Mouse (Mus musculus) lung, embryonic 16.5 days (tissue): ENCODE measurements around the gene Tuba1a. TPM values are rescaled to one million over a fixed set of nuclear protein-coding genes. Genes with fewer than 3 reads are reported as not detected.
"Not testable (repeated sequence)": the region's sequence is repeated elsewhere in the genome, so short reads cannot be mapped to it uniquely, and the experiment has no call there.

ENCODE experiments used
- ATAC-seq: fragments of 200-750 bp; cut with Nextera tagmentation; 2 replicates; pipeline ENCODE4 v1.8.0; 2017; ENCODE audit warnings: low read depth, mild to moderate bottlenecking, moderate library complexity
- H3K27ac ChIP-seq: fragments of 300-500 bp; sonication (generic); 2 replicates; pipeline ENCODE4 v1.5.1; 2014; ENCODE audit warnings: mild to moderate bottlenecking, control low read depth, low read length
- H3K27me3 ChIP-seq: fragments of 300-500 bp; sonication (generic); 2 replicates; pipeline ENCODE4 v1.6.1; 2014; ENCODE audit warnings: low read depth, low read length, mixed read lengths; ENCODE audit not compliant: control insufficient read depth, insufficient read depth
- H3K36me3 ChIP-seq: fragments of 300-500 bp; sonication (generic); 2 replicates; pipeline ENCODE4 v1.6.1; 2014; ENCODE audit warnings: low read length; ENCODE audit not compliant: control insufficient read depth, insufficient read depth
- H3K4me1 ChIP-seq: fragments of 300-500 bp; sonication (generic); replicated peaks from 2 replicates; pipeline ENCODE4 v1.6.1; 2014; ENCODE audit warnings: low read length, mixed read lengths; ENCODE audit not compliant: control insufficient read depth, insufficient read depth
- H3K4me2 ChIP-seq: fragments of 300-500 bp; sonication (generic); 2 replicates; pipeline ENCODE4 v1.6.1; 2014; ENCODE audit warnings: low read depth, low read length, control low read depth
- H3K4me3 ChIP-seq: fragments of 300-500 bp; sonication (generic); 2 replicates; pipeline ENCODE4 v1.5.1; 2014; ENCODE audit warnings: mild to moderate bottlenecking, low read length, control low read depth
- H3K9ac ChIP-seq: fragments of 300-500 bp; sonication (generic); 2 replicates; pipeline ENCODE4 v1.6.1; 2014; ENCODE audit warnings: low read length, control low read depth
- H3K9me3 ChIP-seq: fragments of 300-500 bp; sonication (generic); 2 replicates; pipeline ENCODE4 v1.6.1; 2016; ENCODE audit warnings: low read length; ENCODE audit not compliant: control insufficient read depth
- WGBS: fragments of 180-500 bp; shearing (Covaris S2); extraction: QIAGEN DNeasy Blood & Tissue Kit; methylation state at CpG from one replicate; pipeline ENCODE4 v1.1.7; 2014; 5-methylcytosine and 5-hydroxymethylcytosine counted together
- polyA plus RNA-seq: library from polyadenylated mRNA; unstranded; fragments of >200 nt; fragmentation: Nextera tagmentation; extraction: Ambion mirVana; gene quantifications from 2 replicates; pipeline ENCODE4 v1.2.1, GENCODE M21; 2015

Gene Tuba1a
- polyA plus RNA-seq, 1 experiment from 2014 or later: 906 TPM

DNA sequence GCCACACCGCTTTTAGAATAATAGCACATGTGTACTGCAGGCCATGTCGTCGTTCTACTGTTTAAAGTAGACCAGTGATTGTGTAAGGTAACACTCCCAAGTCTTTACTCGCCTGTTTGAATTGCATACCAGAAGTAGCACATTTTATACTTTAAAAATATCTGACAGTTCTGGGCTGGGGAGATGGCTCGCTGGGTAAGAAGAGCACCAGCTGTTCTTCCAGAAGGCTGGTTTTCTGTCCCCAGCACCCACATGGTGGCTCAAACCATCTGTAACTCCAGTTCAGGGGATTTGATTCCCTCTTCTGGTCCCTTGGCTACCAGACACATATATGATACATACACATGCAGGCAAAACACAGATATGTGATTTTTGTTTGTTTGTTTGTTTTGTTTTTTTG, 4.0 kb upstream of the Tuba1a start:
- Histone ChIP-seq H3K27ac (no peak overlapping the region), H3K4me1 (peaks cover 2% of the 10 kb centered on the region; the same call in 1 of the 2 replicates), H3K4me2 (no peak overlapping the region), H3K27me3 (no peaks in the 10 kb centered on the region), H3K4me3 (no peak overlapping the region), H3K36me3 (no peaks in the 10 kb centered on the region), H3K9ac (no peak overlapping the region), H3K9me3 (no peaks in the 10 kb centered on the region)
- ATAC-seq: no peak
- WGBS: 60% methylated on average over 5 of the region's 5 CpGs

DNA sequence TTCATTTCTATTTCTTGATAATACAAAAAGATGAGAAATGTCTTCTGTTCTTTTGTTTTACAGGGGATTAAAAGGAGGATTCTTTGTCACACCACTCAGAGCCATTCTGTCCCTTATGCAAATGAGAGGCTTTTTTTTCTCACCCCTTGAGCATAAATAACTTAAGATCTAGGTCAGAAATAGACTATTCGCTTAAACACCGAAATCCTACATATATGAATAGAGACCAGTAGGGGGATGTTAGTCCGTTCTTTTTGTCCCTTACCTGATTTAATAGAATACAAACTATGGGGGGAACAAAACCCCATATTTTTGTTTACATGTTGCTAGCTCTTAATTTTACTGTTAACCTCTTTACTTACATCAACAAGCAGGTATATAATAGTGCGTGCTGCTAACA, 2.5 kb upstream of the Tuba1a start:
- no peak overlapping the region for H3K9ac ChIP-seq
- peaks cover 2% of the 10 kb centered on the region; the same call in 1 of the 2 replicates for H3K4me1 ChIP-seq
- no peak overlapping the region for H3K4me3 ChIP-seq
- H3K36me3 ChIP-seq: no peaks in the 10 kb centered on the region
- H3K9me3 ChIP-seq: no peaks in the 10 kb centered on the region
- H3K4me2 ChIP-seq: no peak overlapping the region
- H3K27ac ChIP-seq: no peak overlapping the region
- WGBS: 89% methylated on average over 4 of the region's 4 CpGs
- H3K27me3 ChIP-seq: no peaks in the 10 kb centered on the region
- ATAC-seq: no peak

DNA sequence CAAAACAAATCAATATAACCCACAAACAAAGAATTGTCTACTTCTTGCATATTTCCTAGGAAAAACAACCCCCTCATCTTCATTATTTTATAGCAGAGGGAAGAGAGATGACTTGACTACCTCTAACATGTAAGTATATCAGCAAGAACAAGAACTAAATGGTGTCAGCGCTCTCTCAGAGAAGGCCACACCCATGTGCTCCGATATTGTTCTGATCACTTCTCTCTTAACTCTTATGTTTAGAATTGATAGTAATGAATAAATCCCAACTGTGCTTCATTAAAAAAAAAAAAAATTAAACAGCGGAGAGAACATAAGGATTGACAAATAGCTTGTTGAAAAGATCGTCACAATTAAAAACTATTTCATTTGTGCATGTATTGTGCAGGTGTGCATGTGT, 1.8 kb upstream of the Tuba1a start:
- no peak for ATAC-seq
- peaks cover 2% of the 10 kb centered on the region; the same call in 1 of the 2 replicates for H3K4me1 ChIP-seq
- 84% methylated on average over 4 of the region's 4 CpGs for WGBS
- H3K9me3 ChIP-seq: no peaks in the 10 kb centered on the region
- H3K4me2 ChIP-seq: no peak overlapping the region
- no peaks in the 10 kb centered on the region for H3K27me3 ChIP-seq
- no peak overlapping the region for H3K9ac ChIP-seq
- H3K36me3 ChIP-seq: no peaks in the 10 kb centered on the region
- no peak overlapping the region for H3K27ac ChIP-seq
- no peak overlapping the region for H3K4me3 ChIP-seq

DNA sequence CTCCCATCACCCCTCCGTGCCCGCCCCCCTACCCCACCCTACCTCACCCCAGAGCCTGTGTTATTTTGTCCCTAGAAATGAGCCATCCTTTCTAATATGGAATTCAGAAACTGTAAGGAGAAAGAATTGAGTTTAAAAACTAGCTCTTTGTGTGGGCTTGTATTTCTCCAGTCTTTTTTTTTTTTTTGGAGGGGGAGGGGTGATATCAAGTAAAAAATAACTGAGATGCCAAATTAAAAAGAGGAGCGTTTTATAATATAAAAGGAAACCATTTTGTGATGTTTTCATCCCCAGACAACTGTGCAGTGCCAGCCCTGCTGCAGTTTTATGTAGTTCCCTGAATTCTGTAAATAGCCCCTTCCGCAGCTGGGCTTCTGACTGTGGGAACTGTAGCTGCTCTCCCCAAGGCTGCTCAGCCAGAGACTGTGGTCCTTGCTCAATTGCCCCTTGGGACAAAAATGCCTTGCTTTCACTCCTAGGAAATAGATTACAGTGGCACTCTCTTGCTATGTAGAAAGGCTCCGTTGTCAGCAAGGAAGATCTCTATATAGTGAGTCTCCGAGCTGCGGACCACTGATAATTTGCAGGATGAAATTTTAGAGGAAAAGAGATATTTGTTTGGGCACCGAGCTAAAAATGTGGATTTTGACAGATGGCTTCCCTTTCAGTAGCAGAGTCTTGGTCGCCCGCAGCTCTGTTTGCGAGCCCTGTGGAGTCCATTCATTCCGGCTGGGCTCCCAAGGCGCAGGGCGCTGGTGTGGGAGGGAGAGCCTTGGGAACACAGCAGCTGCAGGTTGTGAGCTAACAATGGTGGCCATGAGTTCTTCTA, 1.1 kb upstream of the Tuba1a start:
- Histone ChIP-seq H3K9ac (peak overlapping the region; percentile 50), H3K4me3 (peak overlapping the region; percentile 18; the same call in 1 of the 2 replicates), H3K27ac (peak overlapping the region; percentile 61; the same call in 1 of the 2 replicates), H3K4me2 (peak overlapping the region; percentile 38; the same call in 1 of the 2 replicates), H3K4me1 (peaks cover 2% of the 10 kb centered on the region; the same call in 1 of the 2 replicates), H3K9me3 (no peaks in the 10 kb centered on the region), H3K27me3 (no peaks in the 10 kb centered on the region), H3K36me3 (peaks cover 1% of the 10 kb centered on the region; the same call in 1 of the 2 replicates)
- ATAC-seq: no peak
- WGBS: 29% methylated on average over 14 of the region's 14 CpGs

DNA sequence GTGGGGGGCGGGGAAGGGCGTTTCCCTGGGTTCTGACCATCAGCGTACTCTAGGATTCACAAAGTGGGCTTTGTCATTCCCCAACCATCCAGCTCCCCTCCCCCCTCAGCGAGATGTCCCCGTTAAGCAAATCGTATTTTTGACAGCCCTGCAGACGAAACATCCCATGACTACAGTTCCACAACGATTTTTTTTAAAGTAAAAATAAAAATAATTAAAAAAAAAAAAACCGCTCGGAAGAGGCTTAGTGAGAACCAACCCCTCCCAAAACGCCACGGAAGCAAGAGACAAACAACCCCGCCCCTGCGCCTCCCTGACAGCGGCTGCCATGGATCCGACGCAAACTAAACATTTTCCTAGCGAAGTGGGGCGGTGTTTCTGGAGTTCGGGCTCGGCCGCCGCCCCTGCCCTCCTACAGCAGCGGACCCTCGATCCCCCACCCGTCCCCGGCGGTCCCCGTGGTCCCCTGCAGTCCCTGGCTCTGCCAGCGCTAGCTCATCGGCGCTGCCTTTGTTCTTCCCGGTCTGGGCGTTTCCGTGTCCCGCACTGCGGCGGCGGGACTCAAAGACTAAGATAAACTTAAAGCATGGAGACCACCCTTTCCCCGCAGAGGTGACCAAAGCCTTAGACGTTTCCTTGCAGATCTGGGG, 627 bp downstream of the Tuba1a start:
- peaks cover 2% of the 10 kb centered on the region; the same call in 1 of the 2 replicates for H3K4me1 ChIP-seq
- peak overlapping the region; percentile 55 for H3K4me2 ChIP-seq
- WGBS: under 1% methylated on average over 41 of the region's 41 CpGs
- peak overlapping the region; percentile 89 for H3K9ac ChIP-seq
- H3K27ac ChIP-seq: peak overlapping the region; percentile 95
- peaks cover 4% of the 10 kb centered on the region; the same call in 1 of the 2 replicates for H3K36me3 ChIP-seq
- H3K27me3 ChIP-seq: no peaks in the 10 kb centered on the region
- no peaks in the 10 kb centered on the region for H3K9me3 ChIP-seq
- ATAC-seq: peak; percentile 83
- peak overlapping the region; percentile 86 for H3K4me3 ChIP-seq

DNA sequence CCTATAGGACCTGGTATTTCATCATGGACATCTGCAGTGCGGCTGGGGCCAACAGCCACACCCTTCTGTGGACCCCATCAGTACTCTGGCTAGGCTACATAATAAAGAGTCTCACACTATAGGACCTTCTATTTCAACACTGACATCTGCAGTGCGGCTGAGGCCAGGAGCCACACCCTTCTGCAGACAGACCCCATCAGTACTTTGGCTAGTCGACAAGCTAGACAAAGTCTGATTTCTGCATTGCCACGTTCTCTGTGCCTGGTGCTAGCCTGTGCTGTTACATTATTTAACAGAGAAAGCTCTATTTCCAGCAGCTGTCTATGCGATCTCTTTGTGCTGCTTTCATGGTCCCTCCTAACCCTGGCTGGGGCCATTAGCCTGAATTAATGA, 1.4 kb downstream of the Tuba1a start:
- Histone ChIP-seq H3K4me2 (peak overlapping the region; percentile 55), H3K27me3 (no peaks in the 10 kb centered on the region), H3K9ac (peak overlapping the region; percentile 63), H3K36me3 (peaks cover 4% of the 10 kb centered on the region; the same call in 1 of the 2 replicates), H3K9me3 (no peaks in the 10 kb centered on the region), H3K27ac (peak overlapping the region; percentile 44; the same call in 1 of the 2 replicates), H3K4me3 (peak overlapping the region; percentile 86), H3K4me1 (peaks cover 2% of the 10 kb centered on the region; the same call in 1 of the 2 replicates)
- no peak for ATAC-seq
- 19% methylated on average over 5 of the region's 5 CpGs for WGBS

DNA sequence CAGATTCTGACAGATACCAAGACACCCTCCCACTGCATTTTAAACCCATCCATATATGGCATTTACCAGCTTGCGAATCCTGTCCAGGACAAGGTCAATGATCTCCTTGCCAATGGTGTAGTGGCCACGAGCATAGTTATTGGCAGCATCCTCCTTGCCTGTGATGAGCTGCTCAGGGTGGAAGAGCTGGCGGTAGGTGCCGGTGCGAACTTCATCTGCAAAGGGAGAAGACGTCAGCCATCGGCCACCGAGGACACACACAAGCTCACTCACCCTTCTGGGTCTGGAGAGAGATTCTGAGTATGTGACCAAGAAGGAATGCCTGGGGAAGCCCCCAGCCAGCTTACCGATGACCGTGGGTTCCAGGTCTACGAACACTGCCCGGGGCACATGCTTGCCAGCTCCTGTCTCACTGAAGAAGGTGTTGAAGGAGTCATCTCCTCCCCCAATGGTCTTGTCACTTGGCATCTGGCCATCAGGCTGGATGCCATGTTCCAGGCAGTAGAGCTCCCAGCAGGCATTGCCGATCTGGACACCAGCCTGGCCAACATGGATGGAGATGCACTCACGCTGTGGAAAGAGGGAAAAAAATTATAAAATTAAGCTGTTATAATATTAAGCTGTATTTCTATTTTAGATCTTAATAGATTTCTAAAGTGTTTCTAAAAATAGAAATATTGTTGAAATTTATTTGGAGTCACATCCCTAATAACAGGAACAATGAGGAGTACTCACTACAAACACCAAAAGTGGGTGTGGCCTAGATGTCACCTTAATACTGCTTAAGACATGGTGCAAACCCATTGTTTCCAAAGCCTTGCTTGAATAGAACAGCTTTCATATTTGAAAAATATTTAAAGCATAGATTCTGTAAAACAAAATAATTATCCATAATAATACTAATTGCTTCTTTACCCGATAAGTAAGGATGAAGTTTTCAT, 2.1 kb downstream of the Tuba1a start:
- not testable (repeated sequence) for H3K27ac ChIP-seq, H3K27me3 ChIP-seq, ATAC-seq, H3K36me3 ChIP-seq, H3K4me1 ChIP-seq, H3K9me3 ChIP-seq
- H3K4me3 ChIP-seq: peak overlapping the region; percentile 86
- peak overlapping the region; percentile 63; the same call in 1 of the 2 replicates for H3K9ac ChIP-seq
- peak overlapping the region; percentile 55 for H3K4me2 ChIP-seq
- 79% methylated on average over 11 of the region's 15 CpGs for WGBS

DNA sequence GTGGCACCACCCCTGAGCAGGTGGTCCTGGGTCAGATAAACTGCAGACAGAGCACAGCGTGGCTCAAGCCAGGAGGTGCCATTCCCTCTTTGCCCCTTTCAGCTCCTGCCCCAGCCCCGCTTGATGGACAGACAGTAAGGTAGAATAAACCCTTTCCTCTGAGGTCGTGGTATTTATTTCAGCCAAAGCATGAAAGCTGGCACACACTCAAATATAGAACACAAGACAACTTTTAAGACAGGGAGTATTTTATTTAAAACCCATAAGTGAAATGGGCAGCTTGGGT, 4.0 kb downstream of the Tuba1a start:
- 73% methylated on average over 3 of the region's 3 CpGs for WGBS

More for the DNA sequence above, 4.0 kb downstream of the Tuba1a start:
- Histone ChIP-seq H3K4me3 (no peak overlapping the region), H3K9me3 (no peaks in the 10 kb centered on the region), H3K27me3 (no peaks in the 10 kb centered on the region), H3K4me1 (no peaks in the 10 kb centered on the region; the same call in 1 of the 2 replicates), H3K36me3 (peaks cover 4% of the 10 kb centered on the region; the same call in 1 of the 2 replicates), H3K4me2 (no peak overlapping the region), H3K27ac (no peak overlapping the region), H3K9ac (no peak overlapping the region)
- ATAC-seq: no peak
